Mouse (Mus musculus) urinary bladder, postnatal 10 days (tissue): ENCODE results near the gene Dusp22.

Experiments
- DNase-seq: peaks from one replicate; pipeline ENCODE4 v3.0.0; 2022; ENCODE audit warnings: low spot score

Gene Dusp22

DNA sequence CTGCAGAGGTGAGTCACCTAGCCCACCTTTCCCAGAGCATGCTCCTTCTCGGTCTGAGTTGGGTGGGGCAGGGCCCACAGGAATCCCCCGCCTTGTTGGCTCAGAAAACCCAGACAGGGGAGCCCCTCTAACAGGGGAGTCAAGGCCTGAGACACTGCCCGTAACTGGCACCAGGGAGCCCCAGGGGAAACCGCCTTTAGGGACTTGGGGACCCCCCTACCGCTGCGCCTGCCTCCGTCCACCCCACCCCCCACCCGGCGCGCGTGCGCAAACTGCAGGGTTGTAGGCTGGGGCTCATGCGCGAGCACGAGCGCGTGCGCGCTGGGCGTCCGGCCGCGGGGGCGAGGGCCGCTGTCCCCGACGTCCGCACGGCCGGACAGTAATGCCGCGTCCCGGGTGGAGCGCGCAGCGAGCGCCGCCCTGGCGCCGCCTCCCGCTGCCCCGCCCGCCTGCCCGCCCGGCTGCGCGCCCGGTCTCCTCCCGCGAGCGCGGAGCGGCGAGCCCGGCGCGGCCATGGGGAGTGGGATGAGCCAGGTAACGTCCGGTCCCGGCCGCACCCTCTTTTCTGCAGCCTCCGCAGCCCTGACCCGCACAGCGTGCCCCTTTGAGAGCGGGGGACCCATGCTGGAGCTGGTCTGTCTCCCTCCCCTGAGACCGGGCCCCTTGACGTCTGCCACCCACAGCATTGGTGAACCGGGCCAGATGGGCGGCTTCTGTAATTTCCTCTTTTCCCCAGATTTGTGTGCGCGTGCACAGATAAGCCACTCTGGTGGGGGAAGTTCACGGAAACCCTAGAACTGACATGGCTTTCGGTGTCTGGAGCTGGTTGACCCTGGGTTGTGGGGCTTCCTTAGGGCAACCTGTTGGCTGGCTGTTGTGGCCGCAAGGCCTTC lies at the start of gene Dusp22:
Dusp22 (plus strand) TSS at position 387 of the 893 bp plus-strand sequence.
- peak; percentile 27 for DNase-seq

DNA sequence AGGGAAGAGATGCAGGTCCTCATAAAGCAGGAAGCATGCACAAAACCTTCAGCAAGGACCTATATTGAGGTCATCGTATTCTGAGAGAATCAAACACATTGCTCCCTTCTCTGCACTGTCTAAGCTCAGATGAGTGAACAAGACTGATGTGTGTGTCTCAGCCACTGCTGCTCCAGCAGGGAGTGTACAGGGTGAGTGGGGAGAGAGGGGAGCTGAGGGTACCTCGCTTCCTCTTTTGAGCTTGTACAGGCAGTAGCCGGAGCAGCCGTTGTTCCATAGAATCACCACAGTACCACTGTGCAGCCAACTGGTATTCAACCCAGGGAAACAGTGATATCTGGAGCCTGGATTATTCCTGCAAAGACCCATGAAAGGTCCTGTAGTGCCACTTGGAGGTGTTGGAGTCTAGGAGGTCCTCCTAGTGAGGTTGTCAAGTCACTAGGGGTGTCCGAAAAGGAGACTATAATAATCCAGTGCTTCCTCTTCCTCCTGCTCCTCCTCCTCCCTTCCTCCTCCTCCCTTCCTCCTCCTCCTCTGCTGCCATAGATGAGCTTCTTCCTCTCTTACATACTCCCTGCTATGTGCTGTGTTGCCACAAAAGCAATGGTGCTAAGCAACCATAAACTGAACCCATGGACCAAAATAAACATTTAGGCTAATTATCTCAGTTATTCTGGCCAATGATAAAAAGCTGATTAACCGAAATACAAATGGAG lies 47.6 kb upstream of the Dusp22 start:
- DNase-seq = no peak

GRCm38 (mm10) chr13:30619684-30620083 lies 40.1 kb upstream of the Dusp22 start:
- DNase-seq = no peak

DNA sequence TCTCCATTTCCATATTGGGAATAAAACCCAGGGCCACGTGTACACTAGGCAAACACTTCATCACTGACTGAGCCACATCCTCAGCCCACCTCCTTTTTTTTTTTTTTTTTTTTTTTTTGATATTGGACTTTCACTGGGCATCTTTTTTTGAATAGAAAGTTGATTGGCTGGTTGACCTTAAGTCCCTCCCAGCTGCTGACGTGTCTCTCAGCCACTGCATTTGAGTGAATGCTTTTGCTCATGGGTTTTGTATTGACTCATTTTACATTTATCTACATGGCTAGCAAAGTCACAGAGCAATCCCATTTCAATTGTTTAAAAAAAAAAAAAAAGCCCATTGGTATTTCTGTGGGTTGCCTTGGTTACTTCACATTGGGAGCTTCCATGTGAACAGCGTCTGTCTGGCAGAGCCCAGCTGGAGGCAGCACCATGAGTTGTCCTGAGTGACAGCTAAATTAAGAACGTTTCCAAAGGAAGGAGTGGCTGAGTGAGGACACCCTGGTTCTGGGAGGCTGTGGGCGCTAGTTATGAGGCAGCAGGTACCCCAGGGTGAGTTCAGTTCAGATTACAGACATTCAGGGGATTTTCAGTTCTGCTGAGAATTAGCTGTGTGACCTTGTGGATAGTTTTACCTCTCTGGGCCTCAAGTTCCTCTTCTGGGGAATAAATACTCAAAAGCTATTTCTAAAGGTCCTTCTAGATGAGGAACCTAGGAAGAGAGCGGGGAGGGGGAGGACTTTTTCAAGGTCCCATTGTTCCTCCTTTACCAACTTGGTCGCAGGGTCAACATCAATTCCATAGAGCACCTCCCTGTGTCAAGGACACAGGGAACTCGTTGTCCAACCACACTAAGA lies 31.4 kb upstream of the Dusp22 start:
- DNase-seq = no peak

DNA sequence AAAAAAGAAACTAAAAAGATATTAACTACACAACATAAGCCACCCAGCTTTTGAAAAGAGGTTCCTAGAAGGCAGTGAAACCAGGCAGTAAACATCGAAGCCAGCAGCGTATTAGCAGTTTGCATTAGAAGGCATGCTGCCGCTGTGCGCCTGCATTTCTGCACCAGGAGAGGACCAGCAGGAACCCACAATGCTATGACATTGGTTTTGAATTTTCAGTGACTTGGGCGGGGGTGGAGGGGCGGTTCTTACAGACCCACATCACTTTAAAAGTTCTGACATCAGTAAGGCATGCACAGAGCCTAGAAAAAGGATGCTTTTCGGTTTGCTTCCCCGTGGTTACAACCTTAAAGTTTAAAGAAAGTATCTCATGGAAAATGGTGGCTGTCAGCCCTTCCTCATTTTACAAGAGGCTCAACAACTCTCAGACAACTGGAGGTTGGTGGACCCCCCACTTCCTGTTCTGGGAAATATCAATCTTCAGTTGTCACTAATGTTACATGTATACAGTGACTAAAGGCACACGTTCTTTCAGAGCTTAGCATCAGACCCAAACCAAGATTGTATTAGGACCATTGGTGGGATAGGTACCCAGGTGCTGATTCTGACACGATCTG lies 29.9 kb upstream of the Dusp22 start:
- DNase-seq = no peak

GRCm38 (mm10) chr13:30632998-30633397 lies 26.8 kb upstream of the Dusp22 start:
- no peak for DNase-seq

- DNase-seq = no peak
Measured at GRCm38 (mm10) chr13:30636453-30636852, 23.3 kb upstream of the Dusp22 start.

- DNase-seq = no peak
Measured at GRCm38 (mm10) chr13:30638378-30639115, 21.3 kb upstream of the Dusp22 start.

GRCm38 (mm10) chr13:30642053-30642452 lies 17.7 kb upstream of the Dusp22 start:
- DNase-seq = no peak

DNA sequence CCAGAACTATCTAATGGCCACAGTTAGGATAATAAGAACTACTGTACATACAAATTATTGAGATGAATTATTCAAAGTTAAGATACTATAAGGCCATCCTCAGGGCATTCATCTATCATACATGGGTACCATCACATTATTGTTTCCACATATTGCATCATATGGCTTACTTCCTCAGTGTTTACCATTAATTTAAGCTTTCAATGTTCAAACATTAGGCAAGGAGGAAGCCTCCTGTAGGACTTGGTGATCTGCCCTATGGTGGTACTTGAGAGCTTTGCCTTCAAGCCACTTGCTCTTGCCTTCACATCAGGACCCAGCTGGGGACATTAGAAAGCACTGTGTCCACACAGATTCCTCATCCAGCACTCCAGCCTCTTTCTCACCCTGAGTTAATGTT lies 11.3 kb upstream of the Dusp22 start:
- no peak for DNase-seq

- no peak for DNase-seq
Measured at GRCm38 (mm10) chr13:30649197-30649596, 10.6 kb upstream of the Dusp22 start.

- no peak for DNase-seq
Measured at GRCm38 (mm10) chr13:30650684-30651083, 9.1 kb upstream of the Dusp22 start.

DNA sequence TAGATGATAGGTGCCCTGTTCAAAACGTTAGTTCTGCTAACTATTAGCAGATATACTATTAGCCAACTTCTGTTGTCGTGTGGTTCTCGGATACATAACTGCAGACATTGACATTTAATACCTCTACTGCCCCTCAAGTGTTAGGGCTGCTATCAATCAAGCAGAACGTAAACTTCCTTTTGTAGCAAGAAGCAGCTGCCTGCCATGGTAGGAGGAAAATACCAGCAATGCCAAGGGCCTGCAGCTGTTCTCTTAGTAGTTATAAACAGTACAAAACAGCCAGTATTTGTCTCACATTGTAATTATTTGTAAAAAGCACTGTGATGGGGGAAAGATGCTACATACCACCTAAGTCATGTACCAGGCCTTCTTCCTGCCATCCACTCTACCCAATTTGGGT lies 6.7 kb upstream of the Dusp22 start:
- no peak for DNase-seq

DNA sequence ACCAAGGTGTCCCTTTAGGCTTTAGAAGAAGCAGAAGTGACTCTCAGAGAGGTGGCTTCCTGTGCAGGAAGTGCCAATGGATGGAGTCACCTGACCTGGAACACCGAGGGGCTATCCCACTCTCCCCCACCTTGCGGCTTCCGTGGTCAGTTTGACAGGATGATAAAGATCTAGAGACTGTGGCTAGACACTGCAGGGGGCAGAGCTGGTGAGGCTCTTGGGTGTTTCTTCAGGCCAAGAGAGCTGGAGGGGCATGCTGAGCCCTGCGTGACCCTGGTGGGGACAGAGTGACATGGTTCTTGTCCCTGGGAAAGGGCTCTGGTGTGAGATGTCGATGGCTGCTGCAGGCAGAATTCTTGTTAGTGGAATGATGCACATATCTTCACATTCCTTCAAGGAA lies 5.3 kb upstream of the Dusp22 start:
- no peak for DNase-seq

DNA sequence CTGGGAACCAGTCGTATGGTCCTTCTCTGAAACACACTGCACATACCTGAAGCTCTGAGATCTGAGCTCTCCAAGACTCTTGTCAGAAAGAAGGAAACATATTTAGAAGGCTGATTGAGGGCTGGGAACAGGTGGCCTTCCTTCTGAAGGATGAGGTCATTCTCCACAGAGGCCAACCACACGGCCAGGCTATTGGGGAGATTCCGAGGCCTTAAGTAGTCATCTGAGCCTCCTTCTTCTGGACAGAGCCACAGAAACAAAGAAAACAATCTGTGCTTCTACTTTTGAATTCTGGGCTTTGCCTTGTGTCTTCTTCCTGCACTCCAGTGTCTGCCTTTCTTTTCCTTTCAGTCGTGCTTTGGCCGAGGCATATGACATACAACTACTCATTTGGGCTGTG lies 2.9 kb upstream of the Dusp22 start:
- no peak for DNase-seq

DNA sequence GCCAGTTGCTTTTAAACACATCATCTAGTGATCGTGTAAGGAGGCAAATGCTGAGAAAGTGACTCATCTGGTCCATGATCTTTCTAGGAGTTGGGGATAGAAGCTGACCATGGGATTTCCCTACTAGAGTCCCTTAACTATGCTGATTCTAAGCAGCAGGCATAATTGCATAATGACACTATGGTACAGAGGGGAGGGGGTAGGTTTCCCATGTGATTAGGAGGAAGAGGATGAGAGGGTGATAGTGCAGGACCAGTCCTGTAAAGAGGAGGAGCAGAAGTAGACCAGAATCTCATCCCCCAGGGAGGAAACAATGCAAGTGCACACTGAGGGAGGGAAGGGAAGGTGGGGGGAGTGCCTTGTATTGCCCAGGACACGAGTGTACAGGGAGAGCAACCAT lies 2.0 kb upstream of the Dusp22 start:
- DNase-seq = no peak

DNA sequence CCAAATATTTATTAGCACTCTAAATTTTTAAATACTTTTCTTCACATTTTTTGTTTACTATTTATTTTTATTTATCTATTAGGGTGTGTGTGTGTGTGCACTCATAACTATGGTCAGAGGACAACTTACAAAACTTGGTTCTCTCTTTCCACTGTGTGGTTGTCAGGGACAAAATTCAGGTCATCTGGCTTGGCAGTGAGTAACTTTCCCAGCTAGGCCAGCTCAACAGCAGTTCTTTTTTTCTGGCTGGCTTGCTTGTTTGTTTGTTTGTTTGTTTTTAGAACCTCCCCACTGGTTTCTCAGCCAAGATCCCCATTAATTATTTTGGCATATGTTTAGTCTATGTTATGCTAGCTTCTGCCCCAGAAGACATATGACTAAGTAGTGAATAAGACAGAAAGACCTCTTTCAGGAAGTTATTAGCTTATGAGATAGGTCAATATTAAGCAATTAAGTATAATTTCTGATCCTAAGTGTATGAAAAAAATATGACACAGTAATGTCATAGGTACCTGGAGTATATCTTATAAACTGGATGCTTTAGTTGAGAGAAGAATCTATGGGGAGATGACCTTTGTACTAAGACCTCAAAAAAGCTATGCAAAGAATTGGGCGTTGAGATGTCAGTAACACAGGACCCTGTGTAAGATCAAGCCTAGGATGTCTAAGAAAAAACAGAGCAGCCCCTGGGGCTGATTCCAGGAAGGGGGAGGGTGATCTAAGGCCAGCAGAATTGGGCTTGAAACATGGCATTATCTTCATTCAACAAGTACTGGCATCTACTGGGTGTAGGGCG lies 1.4 kb upstream of the Dusp22 start:
- DNase-seq = no peak

DNA sequence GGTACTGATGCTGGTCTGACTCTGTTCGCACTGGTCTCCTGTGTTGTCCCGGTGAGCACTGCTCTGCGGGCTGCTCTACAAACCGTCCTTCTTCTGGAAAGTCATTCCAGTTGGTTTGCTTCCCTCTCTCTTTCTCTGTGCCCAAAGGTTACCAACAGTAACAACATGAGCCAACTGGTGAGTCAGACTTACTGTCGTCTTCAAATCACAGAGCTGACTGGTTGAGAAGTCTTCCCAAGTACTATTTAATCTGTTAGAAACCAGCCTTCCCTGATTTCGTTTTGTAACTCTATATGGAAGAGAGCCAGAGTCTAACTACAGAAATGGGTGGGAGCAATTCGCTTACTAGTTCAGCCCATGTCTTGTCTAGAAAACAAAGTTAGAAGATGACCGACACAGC lies 5.5 kb downstream of the Dusp22 start:
- no peak for DNase-seq

- no peak for DNase-seq
Measured at GRCm38 (mm10) chr13:30666537-30666936, 6.7 kb downstream of the Dusp22 start.

DNA sequence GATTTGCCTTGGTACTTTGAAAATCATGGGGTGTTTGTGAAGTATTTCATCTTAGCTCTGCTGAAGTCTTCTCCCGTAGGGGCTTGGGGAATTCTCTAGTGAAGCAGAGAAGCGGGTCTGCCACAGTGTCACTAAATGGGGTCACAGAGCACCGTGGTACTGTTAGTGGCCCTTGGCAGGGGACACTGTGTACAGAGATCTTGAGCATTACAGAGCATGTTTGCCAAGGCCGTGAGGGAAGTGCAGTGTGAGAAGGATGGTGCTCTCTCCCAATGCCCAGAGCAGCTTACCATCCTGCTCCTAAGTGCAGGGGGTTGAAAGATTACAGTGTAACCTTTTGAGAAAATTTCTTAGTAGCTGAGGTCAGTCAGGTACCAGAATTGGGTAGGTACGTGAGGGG lies 8.5 kb downstream of the Dusp22 start:
- no peak for DNase-seq
